In the genomic region with DNA sequence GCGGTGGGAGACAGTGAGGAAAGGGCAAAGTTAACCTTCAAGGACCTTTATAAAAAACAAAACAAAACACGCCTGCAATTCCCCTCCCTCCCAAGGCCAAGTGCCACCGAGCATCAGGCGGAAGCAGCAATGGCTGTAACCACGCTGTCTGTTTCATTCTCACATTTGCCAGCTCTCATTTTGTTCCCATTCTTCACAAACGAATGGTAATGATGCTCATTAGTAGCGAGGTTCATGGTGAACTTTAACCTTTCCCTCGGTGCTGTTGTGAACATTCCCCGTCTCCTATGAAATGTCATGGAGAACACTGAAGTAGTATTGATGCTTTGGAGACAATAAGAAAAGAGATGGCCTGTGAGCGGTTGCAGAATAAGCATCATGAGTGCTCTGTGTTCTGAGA, we compare ENCODE assay signal across 24 mouse cellular contexts.
A peak's percentile ranks its signal among the peaks of the same experiment; 100 is the strongest.
DNase-seq lines count a peak whose midpoint lies in the region; ATAC-seq and TF ChIP-seq lines count a peak whose summit lies in the region.
"Had no signal": no experiment of that assay in that cellular context is flagged by ENCODE, and none has a peak within 500 bp of the region (broad histone marks: within the 10 kb centered on the region; RNA-seq: fewer than 3 reads in every experiment).

No protein-coding gene starts in this region.

- H3K4me1 ChIP-seq in forebrain, embryonic 12.5 days = peaks cover 23% of the 10 kb centered on the region; the same call in 1 of the 2 replicates
- H3K4me1 ChIP-seq in forebrain, embryonic 11.5 days (replicated peaks; ENCODE audit: control insufficient read depth, insufficient read depth, low read length) = no peaks in the 10 kb centered on the region
- H3K4me1 ChIP-seq: embryonic facial prominence, embryonic 12.5 days; forebrain, embryonic 15.5 days had no signal

- no peak overlapping the region for H3K4me3 ChIP-seq in forebrain, embryonic 12.5 days (replicated peaks)
- H3K4me3 ChIP-seq in forebrain, embryonic 11.5 days (ENCODE audit: low read depth, low read length) = no peak overlapping the region
- H3K4me3 ChIP-seq in layer of hippocampus, adult 2 months = no peak overlapping the region
- H3K4me3 ChIP-seq: embryonic facial prominence, embryonic 10.5 days; embryonic facial prominence, embryonic 12.5 days; forebrain, embryonic 13.5 days; forebrain, embryonic 15.5 days had no signal

- TF ChIP-seq CTCF in layer of hippocampus, adult 2 months (conservative IDR thresholded peaks at IDR 0.05) = no peak

- ATAC-seq in forebrain, embryonic 12.5 days (ENCODE audit: low FRiP score) = 0 out of 2 replicates have a peak, but pooled peaks have one; percentile 30
- no peak for ATAC-seq in forebrain, embryonic 11.5 days (replicated peaks; ENCODE audit: low FRiP score)
- ATAC-seq: CD4-positive, CD25-positive, alpha-beta regulatory T cell, adult 4 months; forebrain, embryonic 13.5 days; forebrain, embryonic 15.5 days; forebrain, postnatal 0 days had no signal

- H3K9me3 ChIP-seq in forebrain, embryonic 12.5 days = no peaks in the 10 kb centered on the region
- no peaks in the 10 kb centered on the region for H3K9me3 ChIP-seq in forebrain, embryonic 11.5 days (ENCODE audit: control insufficient read depth, low read length)
- H3K9me3 ChIP-seq: embryonic facial prominence, embryonic 10.5 days; embryonic facial prominence, embryonic 12.5 days; forebrain, embryonic 13.5 days; forebrain, embryonic 15.5 days had no signal

- H3K27me3 ChIP-seq in forebrain, embryonic 12.5 days = no peaks in the 10 kb centered on the region
- no peaks in the 10 kb centered on the region for H3K27me3 ChIP-seq in forebrain, embryonic 11.5 days (ENCODE audit: control insufficient read depth, insufficient read depth, low read length)
- H3K27me3 ChIP-seq: CH12.LX; embryonic facial prominence, embryonic 12.5 days; forebrain, embryonic 13.5 days; forebrain, embryonic 15.5 days had no signal

- no peak overlapping the region for H3K27ac ChIP-seq in forebrain, embryonic 12.5 days
- H3K27ac ChIP-seq in forebrain, embryonic 11.5 days (ENCODE audit: low read depth, low read length) = no peak overlapping the region
- H3K27ac ChIP-seq in layer of hippocampus, adult 2 months = peak overlapping the region; percentile 60
- H3K27ac ChIP-seq: embryonic facial prominence, embryonic 10.5 days; embryonic facial prominence, embryonic 12.5 days; forebrain, embryonic 13.5 days; forebrain, embryonic 15.5 days had no signal

- no peaks in the 10 kb centered on the region for H3K36me3 ChIP-seq in forebrain, embryonic 12.5 days (replicated peaks)
- no peaks in the 10 kb centered on the region for H3K36me3 ChIP-seq in forebrain, embryonic 11.5 days (ENCODE audit: control insufficient read depth, insufficient read depth, low read length)
- H3K36me3 ChIP-seq: embryonic facial prominence, embryonic 10.5 days; embryonic facial prominence, embryonic 12.5 days; forebrain, embryonic 15.5 days; G1E had no signal

- H3K4me2 ChIP-seq in forebrain, embryonic 12.5 days = no peak overlapping the region
- no peak overlapping the region for H3K4me2 ChIP-seq in forebrain, embryonic 11.5 days (ENCODE audit: low read depth, low read length, severe bottlenecking)
- H3K4me2 ChIP-seq: embryonic facial prominence, embryonic 12.5 days; forebrain, embryonic 13.5 days; forebrain, embryonic 15.5 days had no signal

- H3K9ac ChIP-seq in forebrain, embryonic 12.5 days = no peak overlapping the region
- H3K9ac ChIP-seq in forebrain, embryonic 11.5 days (ENCODE audit: low read length) = no peak overlapping the region
- H3K9ac ChIP-seq: embryonic facial prominence, embryonic 12.5 days; forebrain, embryonic 13.5 days; forebrain, embryonic 15.5 days; forebrain, postnatal 0 days had no signal

- DNase-seq in forebrain, embryonic 11.5 days (ENCODE audit: low spot score) = no peak
- DNase-seq in layer of hippocampus, adult 2 months (ENCODE audit: low spot score in 2 of 2) = no peak
- DNase-seq in layer of hippocampus, postnatal 25 days (ENCODE audit: extremely low spot score in 1 of 2, low spot score in 1 of 2) = no peak
- peak; percentile 50 for DNase-seq in Muller cell, postnatal 12 days (ENCODE audit: inconsistent ontology term)
- DNase-seq in retina, postnatal 1 day = peak; percentile 64
- DNase-seq in urinary bladder, adult 18-20 months (ENCODE audit: low spot score in 2 of 2) = no peak
- DNase-seq: adrenal gland, adult 2 months; adrenal gland, postnatal 10 days; adrenal gland, postnatal 25 days; B cell, adult 2 months; cerebellum, adult 11 months; cerebellum, adult 18-20 months; cerebellum, adult 8-10 months; cerebellum, postnatal 10 days; cerebellum, postnatal 25 days; forebrain, postnatal 0 days had no signal

- WGBS in forebrain, embryonic 12.5 days = 48% methylated on average over 10 of the region's 10 CpGs
- WGBS in forebrain, embryonic 11.5 days = 58% methylated on average over 10 of the region's 10 CpGs

Comparison
In these comparisons a context has a peak if more than half of its experiments do, and no peak if none do; other contexts are left out.
1. DNase-seq: peak in Muller cell, postnatal 12 days (single experiment) and retina, postnatal 1 day (single experiment); none in forebrain, embryonic 11.5 days (single experiment), layer of hippocampus, adult 2 months (0 of 2), layer of hippocampus, postnatal 25 days (0 of 2) and urinary bladder, adult 18-20 months (0 of 2).